Mouse (Mus musculus): ENCODE data around the gene Zfp14.
A peak's percentile ranks its signal among the peaks of the same experiment; 100 is the strongest.

Zfp14 gene

DNA sequence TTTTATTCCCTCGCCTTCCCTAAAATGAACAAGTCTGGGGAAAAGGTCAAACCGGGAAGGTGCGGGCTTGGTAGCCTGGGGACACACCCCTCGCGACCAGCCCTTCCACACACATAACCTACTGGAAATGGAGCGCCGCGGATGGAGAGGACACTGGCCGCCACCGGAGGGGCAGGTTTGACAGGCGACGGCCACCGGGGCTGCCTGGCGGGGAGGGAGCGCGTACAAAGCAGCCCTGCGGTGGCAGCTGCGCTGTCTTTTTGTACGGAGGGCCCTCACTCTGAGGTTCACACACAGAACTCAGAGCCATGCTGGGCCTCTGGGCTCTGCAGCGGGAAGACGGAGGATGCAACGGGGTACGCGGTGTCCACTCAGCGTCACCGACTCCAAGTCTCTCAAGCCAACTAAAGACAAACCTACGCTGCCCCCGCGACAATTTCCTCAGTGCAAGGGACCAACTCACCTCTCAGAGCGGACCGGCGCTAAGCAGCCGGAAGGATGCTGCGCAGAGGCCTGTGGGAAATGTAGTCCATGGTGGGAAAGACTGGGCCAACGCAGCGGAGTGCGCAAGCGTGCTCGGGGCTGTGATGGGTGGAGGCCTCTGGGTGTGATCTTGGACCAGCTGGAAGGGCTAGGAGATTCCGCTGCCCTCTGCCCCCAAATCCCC lies at the start of gene Zfp14:
Gene Zfp14, minus strand, starts transcription at position 499 of the 667 bp plus-strand sequence.
- DNase-seq = peak; percentile 94

GRCm38 (mm10) chr7:30099297-30099696 lies 48.1 kb upstream of the Zfp14 start:
- no peak for DNase-seq

DNA sequence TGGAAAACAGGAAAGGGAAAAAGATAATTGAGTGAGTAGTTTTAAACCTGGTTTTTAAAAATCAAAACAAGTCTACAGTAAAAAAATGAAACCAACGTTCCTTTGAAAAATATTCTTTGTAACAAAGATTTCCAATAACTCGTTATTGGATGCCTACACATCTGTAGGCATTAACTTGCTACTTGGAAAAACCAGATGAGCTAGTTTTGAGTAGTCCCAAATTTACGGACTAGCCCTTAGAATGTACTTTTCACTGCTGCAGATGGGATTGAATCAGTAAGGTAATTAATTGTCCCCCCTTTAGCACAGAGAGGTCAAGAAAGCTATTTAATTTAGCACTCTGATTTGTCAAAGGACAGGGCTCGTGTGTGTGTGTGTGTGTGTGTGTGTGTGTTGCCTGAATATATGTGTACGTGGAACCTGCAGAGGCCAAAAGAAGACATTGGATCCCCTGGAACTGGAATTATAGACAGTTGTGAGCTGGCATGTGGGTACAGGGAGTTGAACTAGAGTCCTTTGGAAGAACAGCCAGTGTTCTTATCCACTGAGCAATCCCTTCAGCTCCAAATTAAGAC lies 44.5 kb upstream of the Zfp14 start:
- peak; percentile 26 for DNase-seq

GRCm38 (mm10) chr7:30094646-30095429 lies 43.7 kb upstream of the Zfp14 start, which contains the start of gene Zfp260:
Zfp260 (plus strand) TSS chr7:30094777.
- DNase-seq = peak; percentile 98

- no peak for DNase-seq
These were observed 42.8 kb upstream of the Zfp14 start for GRCm38 (mm10) chr7:30093918-30094415.

GRCm38 (mm10) chr7:30092666-30093065 lies 41.5 kb upstream of the Zfp14 start:
- no peak for DNase-seq

- peak; percentile 69 for DNase-seq
These were observed 39.9 kb upstream of the Zfp14 start for GRCm38 (mm10) chr7:30090970-30091585.

DNA sequence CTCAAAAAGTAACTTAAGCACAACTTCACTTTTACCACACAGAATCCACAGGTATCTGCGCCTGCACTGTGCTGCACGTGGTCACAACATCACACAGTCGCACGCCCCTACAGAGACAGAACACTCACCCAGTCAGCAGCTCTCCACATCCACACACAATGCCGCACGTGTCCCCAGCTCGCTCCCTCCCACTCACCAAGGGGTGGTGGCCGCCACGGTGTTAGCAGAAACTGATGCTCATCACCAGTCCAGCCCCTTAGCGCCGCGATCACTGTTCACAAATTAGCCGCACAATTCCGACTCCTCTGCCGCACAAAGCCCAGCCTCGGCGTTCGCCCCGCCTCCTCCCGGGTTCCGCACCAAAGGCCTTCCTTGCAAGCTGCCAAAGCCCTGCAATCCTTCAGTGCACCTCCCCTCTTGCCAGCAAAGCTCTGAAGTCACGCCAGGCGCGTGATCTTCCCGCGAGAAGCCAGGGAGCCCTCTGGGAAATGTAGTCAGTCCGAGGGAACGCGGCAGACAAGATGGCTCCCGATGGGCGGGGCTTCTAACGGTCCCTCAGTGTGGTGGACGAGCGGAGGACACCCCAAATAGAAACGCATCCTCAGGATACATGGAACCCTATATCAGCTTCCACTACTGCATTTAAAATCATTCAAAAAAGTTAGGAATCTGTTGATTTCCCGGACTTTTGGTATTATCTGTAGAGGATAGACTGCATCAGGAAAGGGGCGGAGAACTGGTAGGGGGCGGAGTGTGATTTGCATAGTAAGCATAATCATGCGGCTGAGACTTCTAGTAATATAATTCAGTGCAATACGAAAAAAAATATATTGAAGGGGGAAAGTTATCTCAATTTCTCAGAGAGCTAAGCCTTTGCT lies 39.2 kb upstream of the Zfp14 start, which contains the start of the genes Gm26920 and Zfp566:
Gene Gm26920, minus strand, starts transcription at position 319 of the 878 bp plus-strand sequence.
Gene Zfp566, minus strand, starts transcription at position 436 of the 878 bp plus-strand sequence.
- DNase-seq = peak; percentile 99

- no peak for DNase-seq
These were observed 38.2 kb upstream of the Zfp14 start for GRCm38 (mm10) chr7:30089405-30089804.

- DNase-seq = no peak
These were observed 35.3 kb upstream of the Zfp14 start for GRCm38 (mm10) chr7:30086524-30086923.

DNA sequence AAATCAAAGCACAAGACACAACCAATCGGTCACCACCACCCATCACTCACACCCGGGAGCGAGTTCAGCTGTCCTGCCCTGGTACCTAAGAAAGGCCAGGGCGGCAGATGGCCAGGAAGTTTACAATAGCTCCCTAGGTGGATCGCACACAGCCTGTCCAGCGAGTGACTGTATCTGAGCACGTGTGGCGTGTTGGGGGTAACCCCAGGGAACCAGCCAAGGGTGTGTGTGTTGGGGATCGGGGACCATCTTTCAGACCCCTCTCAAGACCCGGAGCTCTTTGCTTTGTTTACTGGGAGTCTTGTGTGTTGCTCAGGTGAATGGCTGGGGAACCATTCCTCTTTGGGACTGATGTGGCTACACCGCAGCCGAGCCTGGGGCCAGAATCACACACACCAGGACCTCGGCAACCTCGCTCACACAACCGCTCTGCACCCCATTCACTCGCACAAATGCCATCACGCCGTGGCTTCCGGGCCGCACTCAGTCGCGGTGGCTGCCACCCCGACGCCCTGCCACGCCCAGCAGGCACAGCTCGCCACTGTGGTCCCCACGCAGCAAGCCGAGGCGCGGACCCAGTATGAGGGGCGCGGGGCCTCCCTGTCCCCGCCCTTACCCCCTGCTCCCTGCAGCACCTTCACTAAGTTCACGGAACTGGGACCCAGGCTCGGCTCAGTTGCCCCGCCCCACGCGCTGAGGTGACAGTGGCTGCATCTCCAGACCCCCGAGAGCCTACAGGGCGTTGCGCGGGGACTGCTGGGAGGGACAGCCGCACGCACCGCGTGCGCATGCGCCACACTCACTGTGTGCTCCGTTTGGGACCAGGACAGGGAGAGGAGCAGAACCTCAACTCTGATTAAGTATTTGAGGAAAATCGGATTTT lies 21.2 kb upstream of the Zfp14 start, which contains the start of gene Zfp82:
Gene Zfp82, minus strand, starts transcription at position 755 of the 883 bp plus-strand sequence.
- peak; percentile 93 for DNase-seq

- no peak for DNase-seq
These were observed 13.4 kb upstream of the Zfp14 start for GRCm38 (mm10) chr7:30064622-30065021.

DNA sequence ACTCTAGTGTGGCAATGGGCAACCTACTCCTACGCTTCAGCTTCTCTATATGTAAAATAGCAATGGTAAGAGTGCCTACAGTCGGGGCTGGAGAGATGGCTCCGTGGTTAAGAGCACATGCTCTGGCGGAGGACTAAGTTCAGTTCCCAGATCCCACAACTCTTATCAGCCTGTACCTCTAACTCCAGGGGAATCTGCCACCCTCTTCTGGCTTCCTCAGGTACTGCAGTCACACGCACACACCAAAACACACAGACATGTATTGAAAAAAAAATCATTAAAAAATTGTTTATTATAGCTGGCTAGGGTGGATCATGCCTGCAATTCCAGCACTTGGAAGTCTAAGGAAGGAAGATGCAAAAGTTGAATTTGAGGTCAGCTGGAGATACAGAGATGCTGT lies 11.3 kb upstream of the Zfp14 start:
- peak; percentile 46 for DNase-seq

DNA sequence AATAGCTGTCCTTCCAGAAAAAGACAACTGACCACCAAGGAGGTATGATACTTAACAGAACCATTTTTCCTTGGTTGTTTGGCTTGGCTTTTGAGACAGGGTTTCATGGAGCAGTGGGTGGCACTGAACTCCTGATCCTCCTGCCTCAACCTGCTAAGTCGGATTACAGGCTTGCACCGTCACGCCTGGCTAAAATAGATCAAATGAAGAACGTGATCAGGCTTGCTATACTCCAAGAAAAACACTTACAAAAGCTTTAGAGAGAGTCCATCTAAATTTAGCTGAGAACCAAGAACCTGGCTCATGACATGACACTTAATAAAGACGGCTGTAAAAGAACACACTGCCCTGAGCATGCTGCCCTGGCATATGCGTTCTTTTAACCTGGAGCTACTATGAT lies 9.2 kb upstream of the Zfp14 start:
- DNase-seq = no peak

DNA sequence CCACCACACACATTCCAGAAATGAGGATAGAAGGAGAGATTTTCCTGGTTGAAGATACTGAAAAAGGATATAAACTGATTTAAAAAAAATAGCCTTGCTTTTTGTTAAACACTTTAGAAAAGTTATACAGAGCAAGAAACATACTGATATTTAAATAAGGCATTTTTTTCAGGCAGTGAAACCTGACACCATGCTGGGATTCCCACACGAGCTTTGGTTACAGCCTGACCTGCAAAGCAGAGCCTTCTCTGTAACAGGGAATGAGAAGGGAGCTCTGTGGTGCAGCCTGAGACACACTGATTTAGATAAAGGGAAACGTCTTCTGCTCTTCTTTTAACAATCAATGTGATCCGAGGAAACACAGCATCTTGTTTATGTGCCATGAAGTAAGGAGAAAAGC lies 2.4 kb upstream of the Zfp14 start:
- DNase-seq = no peak

DNA sequence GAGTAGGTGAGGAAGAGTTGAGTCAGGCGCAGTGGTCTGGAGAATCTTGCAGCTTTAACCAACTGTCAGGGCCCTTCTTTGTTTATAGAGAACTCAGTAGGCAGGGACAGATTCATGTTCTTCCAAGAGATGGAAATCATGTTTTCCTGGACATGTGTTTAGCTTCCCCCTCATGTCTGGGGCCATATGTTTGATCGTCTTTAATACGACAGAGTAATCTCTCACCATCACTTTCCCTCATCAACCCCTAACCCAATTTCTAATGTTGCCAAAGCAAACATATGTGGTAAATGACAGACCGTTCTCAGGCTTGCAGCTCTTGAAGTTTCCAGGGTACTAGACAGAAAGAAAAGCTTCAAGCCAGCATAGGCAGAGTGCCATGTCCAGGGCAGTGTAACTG lies 3.1 kb downstream of the Zfp14 start:
- DNase-seq = no peak

DNA sequence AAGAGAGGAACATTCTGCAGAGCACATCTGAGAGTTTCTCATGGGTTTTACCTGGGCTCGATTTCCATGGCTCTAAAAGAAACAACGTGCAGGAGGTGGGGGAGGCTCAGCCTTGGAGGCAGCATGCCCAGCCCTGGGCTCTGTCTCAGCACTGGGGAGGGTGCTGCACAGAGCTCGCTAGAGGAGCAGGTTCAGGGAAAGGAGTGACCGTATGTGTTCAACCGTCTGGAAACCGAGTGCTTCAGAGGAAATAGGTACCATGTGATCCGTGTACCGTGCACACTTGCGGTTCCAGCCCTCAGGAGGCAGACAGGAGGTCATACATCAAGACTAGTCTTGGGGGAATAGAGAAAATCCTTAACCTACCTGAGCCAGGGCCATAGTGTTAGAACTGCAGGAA lies 6.8 kb downstream of the Zfp14 start:
- no peak for DNase-seq

DNA sequence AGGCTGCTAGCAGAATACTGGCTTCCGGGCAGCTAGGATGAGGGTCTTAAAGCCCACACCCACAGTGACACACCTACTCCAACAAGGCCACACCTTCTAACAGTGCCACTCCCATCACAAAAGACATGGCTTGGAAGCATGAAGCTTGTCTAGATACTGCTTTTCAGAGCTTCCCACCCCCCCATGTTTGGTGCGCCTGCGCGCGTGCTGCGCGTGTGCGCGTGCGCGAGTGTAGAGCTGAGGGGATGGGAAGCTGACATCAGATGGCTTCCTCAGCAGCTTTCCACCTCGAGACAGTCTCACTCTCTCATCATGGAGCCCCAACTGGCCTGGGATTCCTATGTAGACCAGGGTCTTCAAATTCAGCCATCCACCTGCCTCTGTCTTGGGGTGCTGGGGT lies 16.8 kb downstream of the Zfp14 start:
- DNase-seq = no peak

GRCm38 (mm10) chr7:30031379-30031778 lies 19.8 kb downstream of the Zfp14 start:
- DNase-seq = no peak

DNA sequence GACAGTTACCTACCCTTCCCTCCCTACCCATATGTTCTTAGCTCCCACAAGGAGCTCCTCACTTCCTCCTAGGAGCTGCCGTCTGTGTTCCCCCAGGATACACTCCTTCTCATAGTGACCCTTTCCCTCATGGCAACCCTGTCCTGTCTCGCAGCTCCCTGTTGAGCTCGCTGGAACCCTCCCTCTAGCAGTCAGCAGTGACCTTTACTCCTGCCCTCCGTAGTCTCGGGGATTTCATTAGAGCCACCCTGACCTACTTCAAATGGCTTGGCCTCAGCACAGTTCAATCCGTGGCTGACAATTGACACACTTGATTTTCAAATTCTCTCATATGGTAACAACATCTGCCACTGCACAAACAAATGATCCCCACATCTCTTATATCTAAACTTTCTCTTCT lies 20.5 kb downstream of the Zfp14 start:
- DNase-seq = peak; percentile 34

GRCm38 (mm10) chr7:30028572-30028971 lies 22.6 kb downstream of the Zfp14 start:
- no peak for DNase-seq
